Mouse (Mus musculus): ENCODE measurements around the gene Psma6. TPM values are rescaled to one million over a fixed set of nuclear protein-coding genes. Genes with fewer than 3 reads are reported as not detected.
"Not testable (repeated sequence)": the region's sequence is repeated elsewhere in the genome, so short reads cannot be mapped to it uniquely, and the experiment has no call there.

Gene Psma6
- total RNA-seq (2015; ENCODE audit: low replicate concordance) (104 and 111 TPM in 2 replicates), total RNA-seq (2017; ENCODE audit: low replicate concordance) (66.7 and 125 TPM in 2 replicates)

DNA sequence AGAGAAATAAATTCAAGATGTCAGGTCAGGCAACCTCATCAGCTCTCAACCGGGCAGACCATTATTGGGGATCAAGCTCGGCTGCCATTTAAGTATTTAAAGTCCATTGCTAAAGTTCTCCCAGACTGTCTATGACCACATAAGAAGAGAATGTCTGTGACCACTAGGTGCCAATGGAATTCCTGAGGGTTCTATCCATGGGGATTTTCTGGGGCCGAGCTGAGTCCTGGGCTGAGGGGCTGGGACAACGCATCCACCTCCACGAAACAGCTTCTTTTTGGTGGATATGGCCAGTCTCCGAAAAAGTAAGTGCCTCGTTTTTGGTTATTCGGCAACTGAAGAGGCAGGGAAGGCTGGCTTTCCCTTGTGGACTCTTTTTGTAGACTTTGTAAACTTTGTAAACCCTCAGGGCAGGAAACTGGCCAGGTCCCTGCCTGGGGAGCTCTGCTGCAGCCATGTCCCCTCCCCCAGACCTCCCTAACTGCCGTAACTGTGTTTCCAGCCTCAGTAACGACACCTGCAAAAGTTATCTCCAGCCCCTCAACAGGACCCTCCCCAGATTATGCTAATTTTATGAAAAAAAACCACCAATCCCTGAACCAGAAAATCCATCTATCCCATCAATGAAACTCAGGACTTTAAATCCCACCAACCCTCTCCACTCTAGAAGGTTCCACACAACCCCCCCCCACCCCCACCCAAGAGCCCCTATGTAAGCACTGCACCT, at the start of gene Psma6:
TSS of gene Psma6 (plus strand) at position 200 of the 727 bp plus-strand sequence.
- no peak for ATAC-seq (replicated peaks; ENCODE audit: low FRiP score, poor library complexity, severe bottlenecking)

DNA sequence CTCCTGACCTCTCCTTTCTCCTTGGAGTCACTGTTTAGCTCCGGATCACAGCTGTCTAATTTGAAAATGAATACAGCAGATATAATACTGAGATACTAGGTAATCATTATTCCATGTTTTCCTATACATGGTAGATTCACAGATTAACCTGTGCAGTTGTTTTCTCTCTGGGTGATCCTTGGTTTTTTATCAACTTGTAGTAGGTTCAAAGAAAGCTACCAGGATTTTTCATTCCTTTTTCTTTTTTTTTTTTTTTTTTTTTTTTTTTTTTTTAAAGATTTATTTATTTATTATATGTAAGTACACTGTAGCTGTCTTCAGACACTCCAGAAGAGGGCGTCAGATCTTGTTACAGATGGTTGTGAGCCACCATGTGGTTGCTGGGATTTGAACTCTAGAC, 45.5 kb upstream of the Psma6 start:
- ATAC-seq (replicated peaks; ENCODE audit: low FRiP score, poor library complexity, severe bottlenecking) = not testable (repeated sequence)

DNA sequence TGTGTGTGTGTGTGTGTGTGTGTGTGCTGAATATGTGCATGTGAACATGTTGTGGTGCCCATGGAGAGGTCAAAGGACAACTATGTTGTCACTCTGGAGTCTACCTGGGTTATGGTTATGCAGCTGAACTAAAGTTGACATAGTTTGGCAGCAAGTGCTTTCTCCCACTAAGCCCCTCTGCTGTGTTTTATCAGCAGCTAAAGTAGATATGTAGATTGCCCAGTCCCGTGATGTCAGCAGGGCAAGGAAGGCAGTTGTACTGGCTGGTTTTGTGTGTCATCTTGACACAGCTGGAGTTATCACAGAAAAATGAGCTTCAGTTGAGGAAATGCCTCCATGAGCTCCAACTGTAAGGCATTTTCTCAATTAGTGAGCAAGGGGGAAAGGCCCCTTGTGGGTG, 41.0 kb upstream of the Psma6 start:
- not testable (repeated sequence) for ATAC-seq (replicated peaks; ENCODE audit: low FRiP score, poor library complexity, severe bottlenecking)

DNA sequence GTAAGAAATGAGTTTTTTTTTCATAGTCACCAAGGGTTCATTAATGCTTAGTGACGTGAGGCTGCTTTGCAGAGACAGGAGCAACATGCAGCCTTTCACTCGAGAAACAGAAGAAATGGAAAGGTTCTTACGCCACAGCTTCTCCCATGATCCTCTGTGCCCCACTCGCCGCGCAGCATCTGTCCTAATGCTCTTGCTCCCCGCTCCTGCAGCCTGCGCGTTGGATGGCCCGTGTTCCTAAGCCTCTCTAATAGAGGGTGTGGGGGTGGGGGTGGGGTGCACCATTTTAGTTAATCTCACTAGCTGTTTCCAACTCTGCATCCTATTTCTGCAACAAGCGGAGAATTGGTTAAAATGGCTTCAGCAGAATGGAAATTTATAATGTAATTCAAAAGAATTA, 40.0 kb upstream of the Psma6 start:
- no peak for ATAC-seq (replicated peaks; ENCODE audit: low FRiP score, poor library complexity, severe bottlenecking)

DNA sequence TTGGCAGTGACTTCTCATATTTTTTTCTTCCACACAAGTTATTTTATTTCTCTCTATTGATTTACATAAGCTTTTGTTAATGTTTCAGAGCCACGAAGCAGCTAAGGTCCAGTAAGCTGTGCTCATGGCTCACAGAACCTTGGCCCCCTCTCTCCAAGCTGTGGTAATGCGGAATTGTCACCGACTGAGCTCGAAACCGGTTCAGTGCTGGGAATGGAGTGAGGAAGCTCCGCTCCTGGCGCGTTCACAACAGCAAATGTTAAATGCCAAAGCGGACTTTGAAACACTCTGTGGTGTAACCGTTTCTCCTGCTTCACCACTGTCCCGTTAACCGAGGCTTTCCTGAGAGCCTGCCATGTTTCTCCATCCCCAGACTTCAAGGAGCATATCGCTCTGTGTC, 39.4 kb upstream of the Psma6 start:
- 0 out of 2 replicates have a peak, but pooled peaks have one; percentile 3 for ATAC-seq (replicated peaks; ENCODE audit: low FRiP score, poor library complexity, severe bottlenecking)

DNA sequence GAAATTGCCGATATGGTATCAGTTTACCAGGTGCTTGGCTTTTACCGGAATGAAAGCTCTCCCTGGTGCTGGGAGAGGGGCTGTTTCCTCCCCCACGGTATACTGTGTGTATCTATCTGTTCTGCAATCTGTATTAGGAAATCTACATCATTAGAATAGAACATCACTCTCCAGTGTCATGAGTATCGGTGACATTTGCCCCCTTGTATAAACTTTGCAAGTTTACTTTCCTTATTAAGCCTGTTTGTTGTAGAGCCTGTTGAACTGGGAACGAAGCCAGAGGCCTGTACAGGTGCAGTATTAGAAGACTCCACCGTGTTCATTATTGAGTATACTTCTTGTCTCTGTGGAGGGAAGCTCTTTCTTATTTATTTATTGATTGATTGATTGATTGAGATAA, 30.6 kb upstream of the Psma6 start:
- ATAC-seq (replicated peaks; ENCODE audit: low FRiP score, poor library complexity, severe bottlenecking) = no peak

DNA sequence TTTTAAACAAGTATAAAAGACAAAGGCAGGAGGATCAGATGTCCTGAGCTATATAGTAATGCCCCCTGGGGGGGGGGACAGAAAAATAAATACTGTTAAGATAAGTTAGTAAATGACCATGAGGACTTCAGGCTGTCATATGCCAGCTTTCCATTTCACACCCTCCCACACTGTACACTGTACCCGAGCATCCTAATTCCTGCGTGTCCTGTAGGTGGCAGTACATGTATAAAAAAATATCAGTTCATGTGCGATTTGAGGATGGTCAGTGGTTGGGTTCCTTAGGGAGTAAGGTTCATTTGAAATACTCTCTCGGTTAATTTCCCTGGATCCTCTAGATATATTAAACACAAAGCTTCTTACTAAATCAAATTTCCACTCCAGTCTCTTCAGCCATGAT, 29.1 kb upstream of the Psma6 start:
- no peak for ATAC-seq (replicated peaks; ENCODE audit: low FRiP score, poor library complexity, severe bottlenecking)

DNA sequence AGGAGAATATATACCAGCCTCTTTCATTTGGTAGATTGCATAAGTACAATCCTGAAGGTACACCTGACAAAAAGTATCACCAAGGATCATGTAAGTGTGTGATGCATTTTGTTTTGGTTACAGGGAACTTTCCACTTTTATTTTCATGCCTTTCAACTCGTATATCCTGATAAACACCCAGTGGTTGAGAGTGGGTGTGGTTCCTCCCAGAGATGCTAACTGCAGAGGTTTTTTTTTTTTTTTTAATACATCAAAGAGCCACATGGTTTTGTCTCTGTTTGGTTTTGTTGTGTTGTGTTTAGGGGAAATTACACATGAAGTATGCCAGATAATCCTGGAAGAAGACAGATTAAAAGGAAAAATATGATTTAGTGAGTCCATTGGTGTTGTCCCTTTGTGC, 26.7 kb upstream of the Psma6 start:
- ATAC-seq (replicated peaks; ENCODE audit: low FRiP score, poor library complexity, severe bottlenecking) = no peak

DNA sequence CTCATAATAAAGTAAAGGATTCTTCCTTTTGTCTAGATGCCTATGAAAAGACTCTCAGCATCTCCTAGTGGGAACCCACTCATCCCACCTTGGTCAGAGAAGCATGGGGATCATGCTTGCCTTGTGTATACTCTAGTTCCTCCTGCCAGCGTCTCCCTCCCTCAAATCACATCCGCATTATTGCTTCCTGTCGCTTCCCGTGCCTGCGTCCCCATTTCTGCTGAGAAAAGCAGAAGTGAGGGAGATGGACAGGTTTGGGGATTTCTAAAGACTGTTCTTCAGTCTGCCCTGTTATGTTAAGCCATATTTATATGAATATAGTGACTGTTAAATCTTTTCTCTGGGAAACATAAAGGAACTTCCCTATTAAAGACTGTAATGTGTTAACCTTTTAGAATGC, 23.1 kb upstream of the Psma6 start:
- no peak for ATAC-seq (replicated peaks; ENCODE audit: low FRiP score, poor library complexity, severe bottlenecking)

DNA sequence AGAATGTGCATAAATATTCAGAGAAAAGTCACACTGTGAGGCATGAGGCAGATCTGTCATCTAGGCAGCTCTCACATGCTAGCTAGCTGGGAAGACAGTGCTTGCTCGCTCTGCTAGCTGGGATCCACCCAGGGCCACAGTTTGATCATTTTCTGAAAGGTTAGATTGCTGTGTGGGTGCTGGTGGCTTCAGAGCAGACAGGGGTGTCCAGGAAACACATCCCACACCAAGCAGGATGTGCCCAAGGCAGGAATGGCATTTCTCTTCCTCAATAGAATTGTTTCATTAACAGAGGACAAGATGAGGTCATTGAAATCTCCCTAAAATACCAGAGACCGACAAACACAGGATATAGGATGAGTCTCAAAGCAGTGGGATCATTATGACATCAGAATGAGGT, 18.9 kb upstream of the Psma6 start:
- no peak for ATAC-seq (replicated peaks; ENCODE audit: low FRiP score, poor library complexity, severe bottlenecking)

DNA sequence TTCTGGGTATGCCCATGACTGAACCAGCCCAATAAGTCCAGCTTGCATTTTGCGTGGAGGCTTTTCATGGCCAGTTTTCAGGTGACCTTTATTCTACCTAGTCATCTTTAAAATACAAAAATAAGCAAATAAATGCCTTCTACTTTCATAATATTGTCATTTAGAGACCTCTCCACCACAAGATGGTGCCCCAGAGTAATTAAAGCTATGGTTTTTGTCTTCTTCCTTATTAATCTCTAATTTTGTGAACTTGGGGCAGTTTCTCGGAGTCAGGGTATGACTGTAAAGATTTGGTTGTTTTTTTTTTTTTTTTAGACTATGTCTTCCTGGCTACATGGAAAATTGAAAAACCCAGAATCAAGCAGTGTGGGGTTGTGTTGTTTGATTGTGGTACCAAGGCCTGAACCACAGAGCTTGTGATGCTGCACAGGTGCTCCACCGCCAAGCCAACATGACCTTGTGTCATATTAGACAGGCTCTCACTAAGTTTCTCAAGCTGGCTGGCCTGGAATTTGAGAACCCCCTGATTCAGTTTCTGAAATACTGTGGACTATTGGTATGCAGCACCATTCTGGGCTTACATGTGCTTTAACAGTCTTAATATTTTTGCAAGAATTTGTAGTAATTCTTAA, 11.5 kb upstream of the Psma6 start:
- ATAC-seq (replicated peaks; ENCODE audit: low FRiP score, poor library complexity, severe bottlenecking) = no peak

DNA sequence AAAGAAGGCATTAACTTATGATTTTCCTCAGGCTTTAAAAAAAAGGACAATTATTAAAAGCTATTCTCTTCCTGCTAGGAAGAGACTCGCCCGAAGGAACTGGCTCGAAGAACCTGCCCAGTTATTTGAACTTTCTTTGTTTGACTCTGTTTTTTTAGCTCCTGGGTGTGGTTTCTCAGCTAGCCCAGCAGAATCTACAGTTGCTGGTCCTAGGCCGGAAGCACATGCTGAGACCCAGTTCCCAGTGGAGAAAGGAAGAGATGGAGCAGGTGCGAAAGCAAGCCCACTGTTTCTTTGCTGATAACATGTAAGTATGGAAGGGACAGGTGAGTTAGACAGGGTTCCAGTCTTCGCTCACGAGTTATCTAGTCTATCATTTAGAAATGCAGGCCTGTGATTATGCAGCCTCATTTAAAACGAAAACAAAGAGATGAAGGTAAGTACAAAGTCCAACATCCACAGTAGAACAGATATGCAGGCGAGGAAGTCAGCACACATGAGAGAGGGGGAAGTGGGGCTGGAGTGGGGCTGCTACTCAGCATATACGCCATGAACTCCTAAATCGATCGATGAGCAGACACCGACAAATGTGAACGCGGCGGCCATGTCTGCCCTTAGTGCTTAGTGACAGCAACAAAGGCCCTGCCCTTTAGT, 6.9 kb upstream of the Psma6 start:
- ATAC-seq (replicated peaks; ENCODE audit: low FRiP score, poor library complexity, severe bottlenecking) = no peak

DNA sequence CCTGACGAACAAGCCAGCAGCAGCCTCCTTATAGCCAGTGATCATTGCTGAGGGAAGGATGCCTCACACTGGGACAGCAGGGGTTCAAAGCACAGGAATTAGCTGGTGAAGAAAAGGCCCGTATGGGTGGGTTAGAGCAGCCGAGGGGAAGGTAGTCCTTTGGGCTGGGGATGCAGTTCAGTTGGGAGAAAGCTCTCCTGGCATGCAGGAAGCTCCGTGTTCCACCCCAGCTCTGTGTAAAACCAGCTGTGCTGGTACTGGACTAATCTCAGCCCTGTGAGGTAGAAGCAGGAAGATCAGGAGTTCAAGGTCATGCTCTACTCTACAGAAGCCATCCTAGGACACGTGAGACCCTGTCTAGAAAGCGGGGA, 6.4 kb upstream of the Psma6 start:
- no peak for ATAC-seq (replicated peaks; ENCODE audit: low FRiP score, poor library complexity, severe bottlenecking)

DNA sequence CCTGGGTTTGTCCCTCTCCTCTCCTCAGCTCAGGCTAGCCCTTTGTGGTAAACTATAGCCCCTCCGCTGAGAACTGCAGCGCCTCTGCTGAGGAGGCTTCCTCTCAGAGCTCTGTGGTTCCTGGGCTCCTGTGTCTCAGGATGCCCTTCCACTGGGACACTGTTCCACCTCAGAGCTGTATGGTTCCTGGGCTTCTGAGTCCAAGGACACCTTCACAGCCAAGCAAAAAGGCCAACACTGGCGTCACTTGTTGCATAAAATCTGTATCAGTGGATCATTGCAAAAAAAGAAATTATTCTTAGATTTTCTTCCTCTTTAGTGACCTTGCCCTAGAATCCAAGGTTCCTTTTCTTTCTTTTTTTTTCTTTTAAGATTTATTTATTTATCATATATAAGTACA, 804 bp downstream of the Psma6 start:
- ATAC-seq (replicated peaks; ENCODE audit: low FRiP score, poor library complexity, severe bottlenecking) = no peak

DNA sequence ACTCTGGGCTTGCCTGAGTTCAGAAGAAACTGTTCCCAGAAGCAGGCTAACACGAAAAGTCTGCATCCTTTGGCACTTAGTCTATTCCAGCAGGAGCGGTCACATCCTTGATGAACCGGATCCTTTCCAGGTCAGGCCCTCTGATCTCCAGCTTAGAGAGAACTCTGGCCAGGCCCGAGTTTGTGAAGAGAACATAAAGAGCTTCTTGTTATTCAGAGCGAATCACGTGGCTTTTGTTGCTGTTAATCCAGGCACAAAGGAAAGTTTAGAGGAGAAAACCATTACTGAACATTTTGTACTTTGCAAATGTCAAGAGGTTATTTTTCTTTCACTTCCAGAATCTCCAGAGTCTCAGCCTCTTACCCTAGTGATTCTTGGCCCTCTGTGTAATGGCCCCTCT, 1.9 kb downstream of the Psma6 start:
- ATAC-seq (replicated peaks; ENCODE audit: low FRiP score, poor library complexity, severe bottlenecking) = no peak

DNA sequence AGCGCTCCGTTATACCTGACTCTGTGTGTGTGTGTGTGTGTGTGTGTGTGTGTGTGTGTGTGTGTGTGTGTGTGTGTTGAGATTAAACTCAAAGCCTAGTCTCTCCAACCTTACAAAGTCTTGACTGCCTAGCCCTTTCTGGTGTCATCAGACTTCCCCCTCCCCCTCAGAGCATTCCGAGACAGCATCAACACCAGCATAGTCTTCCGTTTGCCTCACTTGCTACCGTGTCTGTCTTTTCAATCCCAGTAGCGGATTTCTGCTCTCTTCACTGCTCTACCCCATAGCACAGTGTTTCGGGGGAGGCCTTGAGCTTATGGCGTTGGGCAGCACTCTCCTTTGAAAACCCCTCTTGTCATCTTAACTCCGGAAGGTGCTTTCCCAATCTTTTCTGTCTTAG, 2.4 kb downstream of the Psma6 start:
- ATAC-seq (replicated peaks; ENCODE audit: low FRiP score, poor library complexity, severe bottlenecking) = no peak

DNA sequence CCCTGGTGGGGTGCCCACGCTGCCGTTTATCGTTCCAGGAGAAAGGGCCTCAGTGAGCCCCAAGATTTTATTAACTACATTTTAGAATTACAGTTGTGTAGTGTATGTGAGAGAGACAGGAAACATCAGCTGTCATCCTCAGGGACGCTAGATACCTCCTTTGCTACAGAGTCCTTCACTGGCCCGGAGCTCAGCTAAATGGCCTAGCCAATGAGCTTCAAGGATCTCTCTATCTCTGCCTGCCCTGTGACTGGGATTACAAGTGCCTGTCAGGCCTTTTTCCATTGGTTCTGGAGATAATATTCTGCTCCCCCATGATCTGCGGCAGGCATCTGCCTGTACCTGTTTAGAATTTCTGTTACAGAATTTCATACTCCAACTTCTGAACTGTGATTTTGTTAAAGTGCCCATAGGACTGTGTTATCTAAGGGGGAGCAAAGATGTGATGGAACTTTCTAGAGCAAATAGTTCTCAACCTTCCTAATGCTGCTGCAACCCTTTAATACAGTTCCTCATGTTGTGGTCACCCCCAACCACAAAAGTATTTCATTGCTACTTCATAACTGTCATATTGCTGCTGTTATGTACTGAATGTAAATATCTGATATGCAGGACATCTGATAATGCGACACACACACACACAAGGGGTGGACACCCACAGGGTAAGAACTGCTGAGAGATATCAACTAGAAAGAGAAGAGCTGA, 3.2 kb downstream of the Psma6 start:
- no peak for ATAC-seq (replicated peaks; ENCODE audit: low FRiP score, poor library complexity, severe bottlenecking)

DNA sequence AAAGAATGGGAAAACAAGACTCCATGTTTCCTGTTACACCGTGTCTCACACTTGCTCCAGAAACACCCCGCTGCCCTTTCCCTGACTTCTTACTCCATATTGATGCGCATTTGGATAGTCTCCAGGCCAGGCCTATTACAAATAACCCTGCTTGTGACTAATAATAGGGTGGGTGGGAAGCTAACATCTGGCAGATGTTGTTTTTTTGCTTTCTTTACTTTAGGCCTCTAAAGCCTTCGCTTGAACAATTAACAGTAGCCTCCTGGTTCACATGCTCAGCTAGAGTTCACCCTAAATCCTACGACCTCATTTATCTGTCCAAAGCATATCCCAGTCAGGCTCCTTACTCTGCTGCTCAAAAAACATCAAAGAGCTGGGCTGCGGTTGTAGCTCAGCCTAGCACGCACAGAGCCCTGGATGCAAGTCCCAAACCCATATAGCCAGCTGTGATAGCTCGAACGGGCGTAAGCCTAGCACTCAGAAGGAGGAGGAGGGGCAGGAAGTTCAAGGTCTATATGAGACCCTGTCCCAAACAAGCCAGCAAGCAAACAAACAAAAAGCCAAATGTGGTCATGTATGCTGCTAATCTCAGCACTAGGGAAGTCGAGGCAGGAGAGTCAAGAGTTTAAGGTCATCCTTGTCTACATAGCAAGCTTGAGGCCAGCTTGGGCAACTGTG, 3.9 kb downstream of the Psma6 start:
- no peak for ATAC-seq (replicated peaks; ENCODE audit: low FRiP score, poor library complexity, severe bottlenecking)

DNA sequence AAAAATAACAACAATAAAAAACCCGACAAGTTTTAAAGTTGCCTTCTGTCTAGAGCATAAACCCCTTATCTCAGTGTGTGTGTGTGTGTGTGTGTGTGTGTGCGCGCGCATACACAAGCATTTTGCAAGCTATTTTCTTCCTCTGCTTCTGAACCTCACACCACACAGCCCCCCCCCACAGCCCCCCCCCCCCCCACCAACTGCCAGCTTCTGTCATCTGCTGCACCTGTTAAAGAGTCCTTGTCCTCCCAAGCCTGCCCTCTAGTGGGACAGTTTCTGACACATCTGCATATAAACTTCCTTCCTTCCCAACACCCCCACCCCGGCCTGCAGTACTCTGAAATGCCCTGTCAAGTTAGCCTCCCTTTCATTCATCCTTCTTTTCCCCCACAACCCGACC, 4.5 kb downstream of the Psma6 start:
- no peak for ATAC-seq (replicated peaks; ENCODE audit: low FRiP score, poor library complexity, severe bottlenecking)
